Mouse (Mus musculus) C2C12 (cell line): ENCODE results near the gene Cul3.

Experiments
- CTCF ChIP-seq: IDR thresholded peaks from one replicate; pipeline ENCODE4 v1.5.1; 2011; ENCODE audit not compliant: control insufficient read depth, insufficient read depth, insufficient read length
- FOSL1 ChIP-seq: IDR thresholded peaks from one replicate; pipeline ENCODE4 v1.8.0; 2011; ENCODE audit warnings: mild to moderate bottlenecking, low read length; ENCODE audit not compliant: poor library complexity, insufficient read depth, severe bottlenecking
- MAX ChIP-seq: IDR thresholded peaks from one replicate; pipeline ENCODE4 v1.6.1; 2011; ENCODE audit warnings: mild to moderate bottlenecking, control low read depth
- MYOD1 ChIP-seq: IDR thresholded peaks from one replicate; pipeline ENCODE4 v1.6.1; 2011; ENCODE audit warnings: low read depth; ENCODE audit not compliant: control insufficient read depth, insufficient read length

DNA sequence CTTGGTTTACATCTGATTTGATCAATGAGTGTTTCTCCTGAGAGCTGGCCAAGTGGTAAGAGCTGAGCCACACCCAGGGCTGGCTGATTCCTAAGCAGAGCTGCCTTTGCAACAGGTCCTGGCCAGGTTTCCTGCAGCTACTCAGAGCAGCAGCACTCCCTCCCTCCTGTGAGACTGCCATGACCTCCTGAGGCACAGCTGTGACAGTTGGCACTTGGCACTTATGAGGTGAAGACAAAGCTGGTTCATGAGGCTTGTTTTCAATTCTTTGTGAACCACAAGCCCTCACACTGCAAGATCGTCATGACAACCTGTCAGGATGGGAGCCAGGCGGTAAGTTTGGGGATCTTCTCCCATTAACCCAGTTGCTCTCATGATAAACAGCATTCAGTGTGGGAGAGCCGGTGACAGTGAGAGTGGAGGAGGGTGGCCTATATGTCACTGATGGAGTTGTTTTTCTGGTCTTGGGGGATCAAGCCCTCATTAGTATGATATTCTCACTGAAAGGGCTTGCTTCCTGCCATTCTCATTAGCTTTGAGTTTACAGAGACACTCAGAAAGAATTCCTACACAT, 115.4 kb downstream of the Cul3 start:
- TF ChIP-seq FOSL1 = no peak
- TF ChIP-seq CTCF = no peak
- no peak for TF ChIP-seq MAX
- TF ChIP-seq MYOD1 = no peak
